Mouse (Mus musculus) intestine, postnatal 0 days (tissue): ENCODE results near the gene Kidins220. TPM values are rescaled to one million over a fixed set of nuclear protein-coding genes. Genes with fewer than 3 reads are reported as not detected.

Source experiments
- ATAC-seq: fragments of 200-750 bp; cut with Nextera tagmentation; 2 replicates; pipeline ENCODE4 v1.8.0; 2017; ENCODE audit warnings: mild to moderate bottlenecking, moderate TSS enrichment, moderate library complexity
- H3K27ac ChIP-seq: fragments of 300-500 bp; sonication (generic); 2 replicates; pipeline ENCODE4 v1.5.1; 2014; ENCODE audit warnings: mild to moderate bottlenecking, low read depth, low read length, moderate library complexity
- H3K27me3 ChIP-seq: fragments of 300-500 bp; sonication (generic); replicated peaks from 2 replicates; pipeline ENCODE4 v1.6.1; 2014; ENCODE audit warnings: low read length, mixed read lengths; ENCODE audit not compliant: control insufficient read depth, insufficient read depth
- H3K36me3 ChIP-seq: fragments of 300-500 bp; sonication (generic); 2 replicates; pipeline ENCODE4 v1.6.1; 2014; ENCODE audit warnings: mild to moderate bottlenecking, moderate library complexity; ENCODE audit not compliant: control insufficient read depth, insufficient read depth
- H3K4me1 ChIP-seq: fragments of 300-500 bp; sonication (generic); replicated peaks from 2 replicates; pipeline ENCODE4 v1.6.1; 2014; ENCODE audit warnings: antibody characterized with exemption, low read length, mixed read lengths; ENCODE audit not compliant: control insufficient read depth, insufficient read depth
- H3K4me2 ChIP-seq: fragments of 300-500 bp; sonication (generic); replicated peaks from 2 replicates; pipeline ENCODE4 v1.6.1; 2014; ENCODE audit warnings: low read depth, mild to moderate bottlenecking, moderate library complexity
- H3K4me3 ChIP-seq: fragments of 300-500 bp; sonication (generic); 2 replicates; pipeline ENCODE4 v1.5.1; 2014; ENCODE audit warnings: low read depth, low read length
- H3K9ac ChIP-seq: fragments of 300-500 bp; sonication (generic); 2 replicates; pipeline ENCODE4 v1.6.1; 2014; ENCODE audit warnings: mild to moderate bottlenecking, low read depth, low read length
- H3K9me3 ChIP-seq: fragments of 300-500 bp; sonication (generic); 2 replicates; pipeline ENCODE4 v1.6.1; 2016; ENCODE audit warnings: mixed run types; ENCODE audit not compliant: control insufficient read depth
- CTCF ChIP-seq: sonication (generic); IDR thresholded peaks from 2 replicates; pipeline ENCODE4 v1.5.1; 2016; ENCODE audit warnings: low read depth, mild to moderate bottlenecking, control low read depth, antibody characterized with exemption, moderate library complexity
- WGBS: fragments of 180-500 bp; shearing (Covaris S2); extraction: QIAGEN DNeasy Blood & Tissue Kit; methylation state at CpG from one replicate; pipeline ENCODE4 v1.1.7; 2014; 5-methylcytosine and 5-hydroxymethylcytosine counted together
- polyA plus RNA-seq: library from polyadenylated mRNA; unstranded; fragments of >200 nt; fragmentation: Nextera tagmentation; extraction: Ambion mirVana; gene quantifications from 2 replicates; pipeline ENCODE4 v1.2.1, GENCODE M21; 2015

Gene Kidins220
- polyA plus RNA-seq: 17.2 and 18.6 TPM in 2 replicates

DNA sequence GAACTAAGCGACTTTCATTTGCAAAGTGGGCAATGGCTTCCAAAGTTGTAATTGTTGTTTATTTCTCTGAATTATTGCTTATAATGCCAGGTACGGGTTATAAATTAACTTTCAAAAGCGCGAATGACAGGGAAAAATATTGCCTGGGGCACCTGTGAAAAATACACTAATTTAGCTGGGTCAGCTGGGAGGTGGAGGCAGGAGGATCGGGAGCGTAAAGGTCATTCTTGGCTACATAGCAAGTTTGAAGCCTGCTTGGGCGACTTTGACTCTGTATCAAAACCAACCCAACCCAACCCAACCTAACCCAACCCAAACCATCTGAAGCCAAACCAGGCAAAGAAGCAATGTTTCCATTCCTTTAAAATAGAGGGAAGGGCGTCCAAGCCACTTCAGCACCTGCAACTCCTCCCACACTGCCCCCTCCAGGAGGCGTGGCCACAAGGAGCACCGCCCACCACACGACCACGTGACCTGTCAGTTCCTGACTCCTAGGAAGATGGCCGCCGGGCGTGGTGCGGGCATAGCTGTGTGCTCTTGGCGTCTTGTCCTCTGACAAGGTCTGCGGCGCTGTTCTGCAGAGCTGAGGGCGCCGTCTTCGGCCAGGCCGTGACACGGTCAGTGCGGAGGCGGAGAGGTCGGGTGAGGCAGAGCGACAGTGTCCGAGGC, at the start of gene Kidins220:
Gene Kidins220 (plus strand): TSS at position 480 of the 669 bp plus-strand sequence.
- peak within 1 kb of the TSS; percentile 72 for H3K4me2 ChIP-seq
- WGBS: 9% methylated on average over 29 of the region's 29 CpGs
- H3K9ac ChIP-seq: peak within 1 kb of the TSS; percentile 65
- no peaks in the 10 kb centered on the region for H3K9me3 ChIP-seq
- peak; percentile 87 for ATAC-seq
- H3K27me3 ChIP-seq: no peaks in the 10 kb centered on the region
- H3K4me1 ChIP-seq: peaks cover 6% of the 10 kb centered on the region
- H3K4me3 ChIP-seq: peak within 1 kb of the TSS; percentile 85
- H3K27ac ChIP-seq: peak within 1 kb of the TSS; percentile 80
- H3K36me3 ChIP-seq: no peaks in the 10 kb centered on the region
- peak; percentile 57 for TF ChIP-seq CTCF

GRCm38 (mm10) chr12:24925276-24925675, 49.4 kb upstream of the Kidins220 start:
- Histone ChIP-seq H3K4me2 (no peak overlapping the region), H3K4me3 (no peak overlapping the region), H3K36me3 (no peaks in the 10 kb centered on the region), H3K27me3 (no peaks in the 10 kb centered on the region), H3K4me1 (no peaks in the 10 kb centered on the region), H3K27ac (no peak overlapping the region), H3K9ac (no peak overlapping the region), H3K9me3 (no peaks in the 10 kb centered on the region)
- TF ChIP-seq CTCF: no peak
- WGBS: 83% methylated on average over 5 of the region's 5 CpGs
- no peak for ATAC-seq

- Histone ChIP-seq H3K4me1 (no peaks in the 10 kb centered on the region), H3K4me3 (no peak overlapping the region), H3K27me3 (no peaks in the 10 kb centered on the region), H3K9me3 (no peaks in the 10 kb centered on the region), H3K36me3 (no peaks in the 10 kb centered on the region), H3K27ac (no peak overlapping the region), H3K4me2 (no peak overlapping the region), H3K9ac (no peak overlapping the region)
- WGBS: 74% methylated on average over 4 of the region's 4 CpGs
- ATAC-seq: no peak
- no peak for TF ChIP-seq CTCF
Measured at GRCm38 (mm10) chr12:24925684-24926083, 49.0 kb upstream of the Kidins220 start.

DNA sequence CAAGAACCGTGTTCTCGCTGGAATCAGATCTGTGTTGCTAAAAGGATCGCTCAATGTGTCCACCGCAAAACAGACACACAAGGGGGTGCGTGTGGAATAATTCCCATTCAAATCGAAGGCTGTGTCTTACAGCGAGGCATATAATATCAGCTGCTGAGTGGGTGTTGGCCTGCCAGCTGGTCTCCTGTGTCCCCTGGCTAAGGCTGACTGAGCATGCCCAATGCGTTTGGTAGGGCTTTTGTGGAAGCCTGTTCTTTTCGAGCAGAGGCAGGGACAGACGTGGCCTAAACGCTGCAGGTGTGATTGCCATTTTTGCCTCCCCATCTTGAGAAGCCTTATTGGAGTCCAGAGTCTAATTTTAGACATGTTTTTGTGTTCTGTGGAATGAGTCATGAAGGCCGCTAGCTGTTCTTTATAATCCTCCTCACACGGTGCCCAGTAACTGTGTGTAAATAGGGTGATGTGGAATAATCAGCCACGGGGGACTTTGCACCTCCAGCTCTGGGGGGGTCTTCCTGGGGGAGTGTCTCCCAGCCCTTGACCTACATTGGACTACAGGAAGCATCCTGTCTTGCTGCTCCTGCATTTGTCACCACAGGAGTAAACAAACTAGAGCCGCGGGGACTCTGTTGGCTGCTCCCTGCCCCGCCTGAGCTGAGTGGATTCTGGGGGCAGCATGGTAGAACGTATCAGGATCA, 46.5 kb upstream of the Kidins220 start:
- TF ChIP-seq CTCF: no peak
- Histone ChIP-seq H3K36me3 (no peaks in the 10 kb centered on the region), H3K9ac (no peak overlapping the region), H3K27ac (no peak overlapping the region), H3K9me3 (no peaks in the 10 kb centered on the region), H3K27me3 (no peaks in the 10 kb centered on the region), H3K4me1 (no peaks in the 10 kb centered on the region), H3K4me2 (no peak overlapping the region), H3K4me3 (no peak overlapping the region)
- peak; percentile 89 for ATAC-seq
- 48% methylated on average over 18 of the region's 18 CpGs for WGBS

- Histone ChIP-seq H3K9me3 (no peaks in the 10 kb centered on the region), H3K27ac (no peak overlapping the region), H3K4me1 (no peaks in the 10 kb centered on the region), H3K36me3 (no peaks in the 10 kb centered on the region), H3K4me2 (no peak overlapping the region), H3K9ac (no peak overlapping the region), H3K4me3 (no peak overlapping the region), H3K27me3 (no peaks in the 10 kb centered on the region)
- TF ChIP-seq CTCF: no peak
- no peak for ATAC-seq
- 85% methylated on average over 7 of the region's 7 CpGs for WGBS
Measured at GRCm38 (mm10) chr12:24929043-24929442, 45.7 kb upstream of the Kidins220 start.

GRCm38 (mm10) chr12:24930760-24931159, 44.0 kb upstream of the Kidins220 start:
- H3K4me1 ChIP-seq: no peaks in the 10 kb centered on the region
- no peak overlapping the region for H3K27ac ChIP-seq
- ATAC-seq: no peak
- H3K9me3 ChIP-seq: no peaks in the 10 kb centered on the region
- no peaks in the 10 kb centered on the region for H3K27me3 ChIP-seq
- no peaks in the 10 kb centered on the region for H3K36me3 ChIP-seq
- no peak overlapping the region for H3K9ac ChIP-seq
- WGBS: 44% methylated on average over 3 of the region's 3 CpGs
- no peak overlapping the region for H3K4me3 ChIP-seq
- no peak for TF ChIP-seq CTCF
- H3K4me2 ChIP-seq: no peak overlapping the region
